Mouse (Mus musculus) hindbrain, postnatal 0 days (tissue): ENCODE measurements around the gene Col11a2. TPM values are rescaled to one million over a fixed set of nuclear protein-coding genes. Genes with fewer than 3 reads are reported as not detected.

ENCODE experiments used
- ATAC-seq: fragments of 200-750 bp; cut with Nextera tagmentation; 2 replicates; pipeline ENCODE4 v1.8.0; 2017; ENCODE audit warnings: mild to moderate bottlenecking, moderate TSS enrichment, moderate library complexity
- DNase-seq: peaks from one replicate; pipeline ENCODE4 v3.0.0-alpha.2; 2015; ENCODE audit warnings: low spot score
- H3K27ac ChIP-seq: fragments of 300-500 bp; sonication (generic); 2 replicates; pipeline ENCODE4 v1.5.1; 2014; ENCODE audit warnings: mild to moderate bottlenecking
- H3K27me3 ChIP-seq: fragments of 300-500 bp; sonication (generic); 2 replicates; pipeline ENCODE4 v1.6.1; 2014; ENCODE audit warnings: low read length, mixed read lengths; ENCODE audit not compliant: insufficient read depth
- H3K36me3 ChIP-seq: fragments of 300-500 bp; sonication (generic); 2 replicates; pipeline ENCODE4 v1.6.1; 2014; ENCODE audit warnings: low read length, mixed read lengths; ENCODE audit not compliant: insufficient read depth
- H3K4me1 ChIP-seq: fragments of 300-500 bp; sonication (generic); 2 replicates; pipeline ENCODE4 v1.6.1; 2014; ENCODE audit warnings: antibody characterized with exemption, low read length, mixed read lengths; ENCODE audit not compliant: insufficient read depth
- H3K4me2 ChIP-seq: fragments of 300-500 bp; sonication (generic); 2 replicates; pipeline ENCODE4 v1.6.1; 2014; ENCODE audit warnings: low read depth, mild to moderate bottlenecking, low read length, moderate library complexity, mixed read lengths
- H3K4me3 ChIP-seq: fragments of 300-500 bp; sonication (generic); 2 replicates; pipeline ENCODE4 v1.5.1; 2014; ENCODE audit warnings: low read length
- H3K9ac ChIP-seq: fragments of 300-500 bp; sonication (generic); replicated peaks from 2 replicates; pipeline ENCODE4 v1.6.1; 2014; ENCODE audit warnings: mild to moderate bottlenecking, low read length, moderate library complexity, mixed read lengths
- H3K9me3 ChIP-seq: fragments of 300-500 bp; sonication (generic); 2 replicates; pipeline ENCODE4 v1.6.1; 2016; ENCODE audit warnings: low read length, mixed read lengths
- CTCF ChIP-seq: IDR thresholded peaks from 2 replicates; pipeline ENCODE4 v1.5.1; 2016; ENCODE audit warnings: antibody characterized with exemption, control low read depth, low read depth
- WGBS: fragments of 180-500 bp; shearing (Covaris S2); extraction: QIAGEN DNeasy Blood & Tissue Kit; methylation state at CpG from one replicate; pipeline ENCODE4 v1.1.7; 2014; 5-methylcytosine and 5-hydroxymethylcytosine counted together
- polyA plus RNA-seq: library from polyadenylated mRNA; unstranded; fragments of >200 nt; fragmentation: Nextera tagmentation; extraction: Ambion mirVana; gene quantifications from 2 replicates; pipeline ENCODE4 v1.2.1, GENCODE M21; 2015
- total RNA-seq: library from RNA; depleted of rRNA; stranded (reverse); fragments of >200 nt; gene quantifications from 2 replicates; pipeline ENCODE4 v1.2.3, GENCODE M21; 2014

Gene Col11a2
- total and polyA plus RNA-seq, 2 experiments from 2014 or later, result 5.4 to 16.7 TPM

- Histone ChIP-seq H3K4me3 (peak overlapping the region; percentile 68), H3K27me3 (no peaks in the 10 kb centered on the region), H3K27ac (no peak overlapping the region; the same call in 1 of the 2 replicates), H3K9ac (peak overlapping the region; percentile 89), H3K9me3 (no peaks in the 10 kb centered on the region), H3K4me2 (peak overlapping the region; percentile 88), H3K36me3 (peaks cover 18% of the 10 kb centered on the region), H3K4me1 (peaks cover 34% of the 10 kb centered on the region)
- no peak for DNase-seq
- ATAC-seq, result no peak
- 67% methylated on average over 21 of the region's 21 CpGs for whole genome bisulfite sequencing
- TF ChIP-seq CTCF, result no peak
These were observed 9.2 kb upstream of the Col11a2 start for GRCm38 (mm10) chr17:34029890-34030595.

- TF ChIP-seq CTCF, result no peak; the same call in 1 of the 2 replicates
- 6% methylated on average over 20 of the region's 20 CpGs for WGBS
- H3K9ac ChIP-seq, result peak overlapping the region; percentile 89
- H3K4me2 ChIP-seq, result peak overlapping the region; percentile 88
- H3K9me3 ChIP-seq, result no peaks in the 10 kb centered on the region
- H3K4me1 ChIP-seq, result peaks cover 34% of the 10 kb centered on the region
- 0 out of 2 replicates have a peak, but pooled peaks have one; percentile 0 for ATAC-seq
- DNase-seq, result no peak
- peak overlapping the region; percentile 93 for H3K27ac ChIP-seq
- H3K27me3 ChIP-seq, result no peaks in the 10 kb centered on the region
- peak overlapping the region; percentile 68 for H3K4me3 ChIP-seq
- H3K36me3 ChIP-seq, result peaks cover 22% of the 10 kb centered on the region
These were observed 8.3 kb upstream of the Col11a2 start for GRCm38 (mm10) chr17:34030861-34031326.

- DNase-seq (peak; percentile 99), ATAC-seq (peak; percentile 87)
- Histone ChIP-seq H3K9me3 (no peaks in the 10 kb centered on the region), H3K4me3 (peak within 1 kb of the TSS; percentile 68), H3K4me2 (peak within 1 kb of the TSS; percentile 88), H3K4me1 (peaks cover 32% of the 10 kb centered on the region), H3K27ac (peak within 1 kb of the TSS; percentile 93), H3K36me3 (peaks cover 29% of the 10 kb centered on the region), H3K9ac (peak within 1 kb of the TSS; percentile 89), H3K27me3 (no peaks in the 10 kb centered on the region)
- no peak for TF ChIP-seq CTCF
- under 1% methylated on average over 63 of the region's 88 CpGs for WGBS
These were observed 7.6 kb upstream of the Col11a2 start, which contains the start of the genes Slc39a7 and Rxrb for GRCm38 (mm10) chr17:34031465-34032173. Gene Slc39a7, minus strand, starts transcription at chr17:34031682. Gene Rxrb, plus strand, starts transcription at chr17:34031812.

GRCm38 (mm10) chr17:34032174-34032632 is 7.0 kb upstream of the Col11a2 start:
- DNase-seq, result peak; percentile 69
- WGBS, result under 1% methylated on average over 26 of the region's 48 CpGs
- Histone ChIP-seq H3K27me3 (no peaks in the 10 kb centered on the region), H3K9me3 (no peaks in the 10 kb centered on the region), H3K4me2 (peak overlapping the region; percentile 88), H3K9ac (peak overlapping the region; percentile 89), H3K27ac (peak overlapping the region; percentile 93), H3K4me3 (peak overlapping the region; percentile 68), H3K36me3 (peaks cover 35% of the 10 kb centered on the region), H3K4me1 (peaks cover 27% of the 10 kb centered on the region)
- no peak for ATAC-seq
- TF ChIP-seq CTCF, result no peak

- peaks cover 21% of the 10 kb centered on the region for H3K4me1 ChIP-seq
- no peak for DNase-seq
- WGBS, result 57% methylated on average over 9 of the region's 9 CpGs
These were observed 6.4 kb upstream of the Col11a2 start for GRCm38 (mm10) chr17:34032806-34033205.

GRCm38 (mm10) chr17:34033441-34033840 is 5.8 kb upstream of the Col11a2 start:
- H3K9me3 ChIP-seq, result no peaks in the 10 kb centered on the region
- 93% methylated on average over 9 of the region's 9 CpGs for WGBS
- H3K4me3 ChIP-seq, result no peak overlapping the region
- H3K9ac ChIP-seq, result no peak overlapping the region
- peaks cover 43% of the 10 kb centered on the region for H3K36me3 ChIP-seq
- no peak overlapping the region for H3K4me2 ChIP-seq
- no peak for DNase-seq
- no peaks in the 10 kb centered on the region for H3K27me3 ChIP-seq
- ATAC-seq, result no peak
- no peak overlapping the region for H3K27ac ChIP-seq
- H3K4me1 ChIP-seq, result peaks cover 18% of the 10 kb centered on the region
- no peak for TF ChIP-seq CTCF

More at GRCm38 (mm10) chr17:34032806-34033205, 6.4 kb upstream of the Col11a2 start:
- Histone ChIP-seq H3K9me3 (no peaks in the 10 kb centered on the region), H3K4me2 (peak overlapping the region; percentile 88), H3K36me3 (peaks cover 41% of the 10 kb centered on the region), H3K27ac (peak overlapping the region; percentile 93; the same call in 1 of the 2 replicates), H3K4me3 (peak overlapping the region; percentile 68), H3K27me3 (no peaks in the 10 kb centered on the region), H3K9ac (peak overlapping the region; percentile 89)
- TF ChIP-seq CTCF, result no peak
- ATAC-seq, result no peak
